Mouse (Mus musculus) lung, embryonic 14.5 days (tissue): ENCODE results near the gene Ncapd3. TPM values are rescaled to one million over a fixed set of nuclear protein-coding genes. Genes with fewer than 3 reads are reported as not detected.

Experiments used
- ATAC-seq: fragments of 200-750 bp; cut with Nextera tagmentation; 2 replicates; pipeline ENCODE4 v1.8.0; 2017; ENCODE audit warnings: mild to moderate bottlenecking, moderate TSS enrichment, moderate library complexity; ENCODE audit not compliant: insufficient read depth
- DNase-seq: peaks from one replicate; pipeline ENCODE4 v3.0.0-alpha.2; 2015
- H3K27ac ChIP-seq: fragments of 300-500 bp; sonication (generic); 2 replicates; pipeline ENCODE4 v1.5.1; 2014; ENCODE audit warnings: low read depth, mild to moderate bottlenecking, moderate library complexity
- H3K27me3 ChIP-seq: fragments of 300-500 bp; sonication (generic); 2 replicates; pipeline ENCODE4 v1.6.1; 2014; ENCODE audit warnings: low read length, control low read depth; ENCODE audit not compliant: insufficient read depth
- H3K36me3 ChIP-seq: fragments of 300-500 bp; sonication (generic); 2 replicates; pipeline ENCODE4 v1.6.1; 2014; ENCODE audit warnings: control low read depth; ENCODE audit not compliant: insufficient read depth
- H3K4me1 ChIP-seq: fragments of 300-500 bp; sonication (generic); 2 replicates; pipeline ENCODE4 v1.6.1; 2014; ENCODE audit warnings: antibody characterized with exemption, control low read depth; ENCODE audit not compliant: insufficient read depth
- H3K4me2 ChIP-seq: fragments of 300-500 bp; sonication (generic); 2 replicates; pipeline ENCODE4 v1.6.1; 2014; ENCODE audit warnings: mild to moderate bottlenecking
- H3K4me3 ChIP-seq: fragments of 300-500 bp; sonication (generic); 2 replicates; pipeline ENCODE4 v1.5.1; 2014; ENCODE audit warnings: low read depth, low read length
- H3K9ac ChIP-seq: fragments of 300-500 bp; sonication (generic); 2 replicates; pipeline ENCODE4 v1.6.1; 2014
- H3K9me3 ChIP-seq: fragments of 300-500 bp; sonication (generic); 2 replicates; pipeline ENCODE4 v1.6.1; 2016; ENCODE audit warnings: low read depth, low read length, control low read depth
- CTCF ChIP-seq: IDR thresholded peaks from 2 replicates; pipeline ENCODE4 v1.5.1; 2016; ENCODE audit warnings: antibody characterized with exemption, low read depth
- WGBS: fragments of 180-500 bp; shearing (Covaris S2); extraction: QIAGEN DNeasy Blood & Tissue Kit; methylation state at CpG from one replicate; pipeline ENCODE4 v1.1.7; 2014; 5-methylcytosine and 5-hydroxymethylcytosine counted together
- polyA plus RNA-seq: library from polyadenylated mRNA; unstranded; fragments of >200 nt; fragmentation: Nextera tagmentation; extraction: Ambion mirVana; gene quantifications from 2 replicates; pipeline ENCODE4 v1.2.1, GENCODE M21; 2014

Ncapd3 gene
- polyA plus RNA-seq, 1 experiment from 2014 or later: 44.1 TPM

DNA sequence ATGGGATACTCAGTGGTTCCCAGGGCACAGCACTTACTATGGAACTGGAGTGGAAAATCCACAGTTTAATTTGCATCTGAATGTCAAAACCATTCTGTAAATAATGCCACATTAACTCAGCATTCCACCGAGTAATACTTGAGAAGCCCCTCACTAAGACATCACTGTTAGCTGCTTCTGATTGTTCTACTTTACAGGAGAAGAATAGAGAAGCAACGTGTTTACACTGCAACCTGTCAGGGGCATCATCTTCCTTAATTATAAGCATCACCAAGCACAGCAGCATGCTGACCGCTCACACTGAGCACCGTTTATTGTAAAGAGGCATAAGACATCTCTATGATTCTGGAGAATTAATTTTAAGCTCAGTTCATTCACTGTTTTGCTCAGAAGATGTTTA lies 93.0 kb downstream of the Ncapd3 start:
- no peak overlapping the region for H3K9ac ChIP-seq
- H3K9me3 ChIP-seq: no peaks in the 10 kb centered on the region
- DNase-seq (no peak), ATAC-seq (no peak)
- TF ChIP-seq CTCF: no peak
- H3K27me3 ChIP-seq: no peaks in the 10 kb centered on the region
- no peak overlapping the region for H3K4me2 ChIP-seq
- H3K4me3 ChIP-seq: no peak overlapping the region
- no peaks in the 10 kb centered on the region for H3K36me3 ChIP-seq
- 73% methylated on average over 4 of the region's 4 CpGs for WGBS
- no peaks in the 10 kb centered on the region for H3K4me1 ChIP-seq
- no peak overlapping the region for H3K27ac ChIP-seq

DNA sequence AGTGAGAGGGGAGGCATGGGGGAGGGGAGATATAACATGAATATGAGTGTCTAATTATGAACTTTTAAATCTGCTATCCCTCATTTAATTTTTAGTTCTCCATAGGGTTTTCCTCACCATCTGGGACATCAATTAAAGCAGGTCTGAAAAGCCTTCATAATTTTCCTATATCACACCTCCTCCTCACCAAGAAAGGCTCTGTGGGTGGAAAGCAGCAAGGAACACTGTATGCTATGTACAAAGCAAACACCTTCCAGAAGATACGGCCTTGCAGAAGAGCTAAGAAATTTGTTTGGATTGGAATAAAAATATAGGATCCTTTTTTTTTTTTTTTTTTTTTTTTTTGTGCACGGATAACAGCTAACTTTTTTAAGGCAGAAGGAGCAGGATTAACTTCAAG lies 94.0 kb downstream of the Ncapd3 start:
- H3K4me3 ChIP-seq: no peak overlapping the region
- H3K27me3 ChIP-seq: no peaks in the 10 kb centered on the region
- TF ChIP-seq CTCF: no peak
- H3K4me1 ChIP-seq: no peaks in the 10 kb centered on the region
- no peak for ATAC-seq
- H3K9me3 ChIP-seq: no peaks in the 10 kb centered on the region
- DNase-seq: no peak
- H3K27ac ChIP-seq: no peak overlapping the region
- 57% methylated on average over 2 of the region's 2 CpGs for WGBS
- H3K36me3 ChIP-seq: no peaks in the 10 kb centered on the region
- H3K9ac ChIP-seq: no peak overlapping the region
- no peak overlapping the region for H3K4me2 ChIP-seq

DNA sequence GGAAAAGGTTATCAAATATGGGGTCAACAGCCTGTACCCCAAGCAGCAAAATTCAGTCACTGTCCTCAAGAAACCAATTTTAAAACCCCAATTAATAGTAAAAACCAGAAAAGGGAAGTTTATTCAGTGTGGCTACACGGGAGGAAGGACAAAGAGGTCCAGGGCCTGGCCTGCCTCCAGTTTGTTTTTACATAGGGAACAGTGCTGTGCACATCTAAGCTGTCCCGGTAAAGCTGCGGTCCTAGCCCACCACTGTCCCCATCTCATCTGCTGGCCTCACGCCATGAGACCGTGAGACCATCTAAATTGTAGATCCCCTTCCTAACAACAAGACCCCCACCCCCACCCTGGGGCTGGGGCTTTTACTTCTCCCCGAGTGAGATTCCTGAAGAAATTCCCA lies 95.5 kb downstream of the Ncapd3 start:
- H3K4me1 ChIP-seq: no peaks in the 10 kb centered on the region
- H3K4me3 ChIP-seq: no peak overlapping the region
- no peak for TF ChIP-seq CTCF
- H3K4me2 ChIP-seq: no peak overlapping the region
- ATAC-seq: no peak
- H3K27ac ChIP-seq: no peak overlapping the region
- no peaks in the 10 kb centered on the region for H3K9me3 ChIP-seq
- H3K9ac ChIP-seq: no peak overlapping the region
- WGBS: 54% methylated on average over 6 of the region's 6 CpGs
- no peaks in the 10 kb centered on the region for H3K36me3 ChIP-seq
- H3K27me3 ChIP-seq: no peaks in the 10 kb centered on the region
- DNase-seq: no peak

DNA sequence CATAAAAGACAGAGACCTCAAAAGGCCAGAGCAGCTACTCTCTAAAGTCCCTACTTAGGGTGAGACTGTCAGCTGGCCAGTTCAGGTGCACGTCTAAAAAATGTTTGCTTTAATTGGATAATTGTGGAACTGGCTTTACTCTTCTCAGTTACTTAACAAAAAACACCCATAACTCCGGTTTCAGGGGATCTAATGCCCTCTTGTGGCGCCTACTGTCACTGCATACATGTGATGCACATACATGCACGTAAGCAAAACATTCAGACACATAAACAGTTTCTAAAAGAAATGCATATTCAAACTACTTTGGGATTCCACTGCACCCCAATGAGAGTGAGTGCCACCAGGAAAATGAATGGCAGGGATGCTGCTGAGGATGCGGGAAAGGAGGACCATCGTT lies 96.6 kb downstream of the Ncapd3 start:
- no peaks in the 10 kb centered on the region for H3K36me3 ChIP-seq
- no peak for DNase-seq
- WGBS: 87% methylated on average over 6 of the region's 6 CpGs
- no peak overlapping the region for H3K4me2 ChIP-seq
- H3K4me3 ChIP-seq: no peak overlapping the region
- no peaks in the 10 kb centered on the region for H3K4me1 ChIP-seq
- no peak overlapping the region for H3K9ac ChIP-seq
- no peaks in the 10 kb centered on the region for H3K9me3 ChIP-seq
- no peaks in the 10 kb centered on the region for H3K27me3 ChIP-seq
- TF ChIP-seq CTCF: peak; percentile 26; the same call in 1 of the 2 replicates
- H3K27ac ChIP-seq: no peak overlapping the region
- ATAC-seq: no peak

DNA sequence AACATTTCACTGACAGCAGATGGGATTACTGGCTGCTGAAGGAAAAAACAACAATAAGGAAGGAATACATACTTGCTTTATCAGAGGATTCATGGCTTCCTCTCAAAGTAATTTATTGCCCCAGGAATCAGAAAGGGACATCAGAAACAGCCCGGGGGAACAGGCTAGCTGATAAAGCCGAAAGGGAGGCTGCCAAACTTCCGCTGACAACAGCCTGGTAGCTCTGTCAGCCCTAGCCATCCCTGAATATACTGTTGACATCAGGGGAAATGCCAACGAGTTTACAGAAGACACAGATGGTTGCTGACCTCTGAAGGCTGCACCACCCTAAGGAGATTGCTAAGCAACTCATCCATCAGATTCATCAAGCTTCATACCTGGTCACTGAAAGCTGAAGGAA lies 98.7 kb downstream of the Ncapd3 start:
- ATAC-seq: no peak

DNA sequence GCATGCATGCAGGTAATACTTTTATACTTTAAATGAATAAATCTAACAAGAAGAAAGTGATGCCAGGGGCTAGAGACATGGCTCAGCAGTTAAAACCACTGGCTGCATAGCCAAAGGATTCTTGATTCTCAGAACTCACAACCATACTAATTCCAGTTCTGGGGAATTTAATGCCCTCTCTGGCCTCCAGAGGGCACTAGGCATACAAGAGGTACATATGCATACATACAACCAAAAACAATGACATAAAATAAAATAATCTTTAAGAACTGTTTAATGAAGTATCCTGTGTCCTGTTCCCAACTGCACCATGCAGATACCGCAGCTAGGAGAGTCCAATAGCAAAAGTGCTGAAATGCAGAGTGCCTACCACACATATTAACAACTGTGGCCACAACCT lies 104.4 kb downstream of the Ncapd3 start:
- Histone ChIP-seq H3K4me1 (no peaks in the 10 kb centered on the region), H3K27ac (no peak overlapping the region), H3K9me3 (no peaks in the 10 kb centered on the region), H3K4me3 (no peak overlapping the region), H3K9ac (no peak overlapping the region), H3K27me3 (no peaks in the 10 kb centered on the region), H3K4me2 (no peak overlapping the region), H3K36me3 (no peaks in the 10 kb centered on the region)
- WGBS: 65% methylated on average over 1 of the region's 1 CpGs
- ATAC-seq (no peak), DNase-seq (peak; percentile 78)
- peak; percentile 71 for TF ChIP-seq CTCF

More for the DNA sequence above, 98.7 kb downstream of the Ncapd3 start:
- Histone ChIP-seq H3K27me3 (no peaks in the 10 kb centered on the region), H3K4me3 (no peak overlapping the region), H3K36me3 (no peaks in the 10 kb centered on the region), H3K27ac (no peak overlapping the region), H3K4me2 (no peak overlapping the region), H3K9ac (no peak overlapping the region), H3K4me1 (no peaks in the 10 kb centered on the region), H3K9me3 (no peaks in the 10 kb centered on the region)
- 64% methylated on average over 4 of the region's 4 CpGs for WGBS
- no peak for DNase-seq
- no peak for TF ChIP-seq CTCF

DNA sequence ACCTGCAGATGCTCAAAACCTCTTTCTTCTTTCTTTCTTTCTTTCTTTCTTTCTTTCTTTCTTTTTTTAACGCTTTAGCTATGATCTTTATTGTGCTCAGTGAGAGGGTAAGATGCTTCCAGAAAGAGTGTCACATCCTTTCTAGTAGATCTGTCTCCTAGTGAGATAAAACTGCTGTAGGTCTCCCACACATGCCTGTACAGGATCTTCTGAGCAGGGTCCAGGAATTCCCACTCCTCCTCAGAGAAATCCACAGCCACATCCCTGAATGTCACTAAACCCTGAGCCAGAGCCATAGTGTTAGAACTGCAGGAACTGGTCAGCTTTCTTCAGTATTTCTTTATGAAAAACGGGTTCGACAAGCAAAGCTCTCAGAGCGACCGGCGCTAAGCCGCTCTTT lies 105.4 kb downstream of the Ncapd3 start:
- no peak for TF ChIP-seq CTCF
- ATAC-seq (no peak), DNase-seq (no peak)
- Histone ChIP-seq H3K36me3 (no peaks in the 10 kb centered on the region), H3K4me3 (no peak overlapping the region), H3K4me1 (no peaks in the 10 kb centered on the region), H3K9ac (no peak overlapping the region), H3K4me2 (no peak overlapping the region), H3K9me3 (no peaks in the 10 kb centered on the region), H3K27ac (no peak overlapping the region), H3K27me3 (no peaks in the 10 kb centered on the region)
- 89% methylated on average over 7 of the region's 7 CpGs for WGBS

DNA sequence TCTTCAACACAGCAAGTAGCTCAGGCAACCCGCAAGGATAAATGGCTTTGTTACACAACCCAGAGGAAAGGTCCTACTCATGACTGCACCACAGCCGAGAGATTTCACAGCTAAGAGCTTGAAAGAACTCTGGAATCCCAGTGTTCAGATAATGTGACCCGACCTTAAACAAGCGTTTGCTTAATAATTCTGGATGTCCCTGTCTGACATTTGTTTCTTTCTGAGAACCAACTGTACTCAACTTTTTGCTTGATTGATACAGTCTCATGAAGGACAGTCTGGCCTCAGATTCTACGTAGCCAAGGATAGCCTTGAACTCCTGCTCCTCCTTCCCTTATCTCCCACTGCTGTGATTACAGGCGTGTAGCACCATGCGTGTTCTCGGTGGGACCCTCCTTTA lies 106.7 kb downstream of the Ncapd3 start:
- H3K4me3 ChIP-seq: no peak overlapping the region
- ATAC-seq (no peak), DNase-seq (no peak)
- H3K4me1 ChIP-seq: no peaks in the 10 kb centered on the region
- no peaks in the 10 kb centered on the region for H3K9me3 ChIP-seq
- WGBS: 67% methylated on average over 8 of the region's 8 CpGs
- TF ChIP-seq CTCF: no peak
- H3K27ac ChIP-seq: no peak overlapping the region
- H3K27me3 ChIP-seq: no peaks in the 10 kb centered on the region
- peaks cover 3% of the 10 kb centered on the region; the same call in 1 of the 2 replicates for H3K36me3 ChIP-seq
- no peak overlapping the region for H3K9ac ChIP-seq
- H3K4me2 ChIP-seq: no peak overlapping the region
